Mouse (Mus musculus) cerebellum, postnatal 25 days (tissue): ENCODE data around the gene Cntn2.

Experiments used
- DNase-seq, 2 experiments: peaks; one replicate each; pipeline ENCODE4 v3.0.0; 2021; ENCODE audit warnings: mixed read lengths in 2 of 2

Gene Cntn2

GRCm38 (mm10) chr1:132557901-132558631 is 15.0 kb upstream of the Cntn2 start:
- peak; percentile 62 to 82 for DNase-seq

GRCm38 (mm10) chr1:132543789-132544188 is 733 bp upstream of the Cntn2 start:
- peak; percentile 33 to 51 for DNase-seq

GRCm38 (mm10) chr1:132541824-132542599 is 1.0 kb downstream of the Cntn2 start:
- peak; percentile 59 to 60 for DNase-seq

- peak; percentile 69 to 81 for DNase-seq
Measured at GRCm38 (mm10) chr1:132541171-132541823, 1.8 kb downstream of the Cntn2 start.

GRCm38 (mm10) chr1:132540701-132541100 is 2.4 kb downstream of the Cntn2 start:
- peak; percentile 36 for DNase-seq

GRCm38 (mm10) chr1:132537736-132538135 is 5.3 kb downstream of the Cntn2 start:
- peak; percentile 87 to 91 for DNase-seq

GRCm38 (mm10) chr1:132536416-132536815 is 6.6 kb downstream of the Cntn2 start:
- DNase-seq: peak; percentile 55 to 62

- peak; percentile 36 to 44 for DNase-seq
Measured at GRCm38 (mm10) chr1:132535541-132535940, 7.5 kb downstream of the Cntn2 start.

- DNase-seq: peak; percentile 20 to 24
Measured at GRCm38 (mm10) chr1:132533840-132534239, 9.2 kb downstream of the Cntn2 start.

- peak; percentile 46 to 47 for DNase-seq
Measured at GRCm38 (mm10) chr1:132532521-132532920, 10.5 kb downstream of the Cntn2 start.

- DNase-seq: peak; percentile 36 to 42
Measured at GRCm38 (mm10) chr1:132530631-132531191, 12.3 kb downstream of the Cntn2 start.

GRCm38 (mm10) chr1:132528647-132529334 is 14.3 kb downstream of the Cntn2 start:
- peak; percentile 89 to 91 for DNase-seq

- peak; percentile 45 to 63 for DNase-seq
Measured at GRCm38 (mm10) chr1:132528071-132528470, 15.0 kb downstream of the Cntn2 start.

GRCm38 (mm10) chr1:132525832-132526231 is 17.2 kb downstream of the Cntn2 start:
- peak; percentile 84 to 90 for DNase-seq

- DNase-seq: peak; percentile 64 to 75
Measured at GRCm38 (mm10) chr1:132523920-132524319, 19.1 kb downstream of the Cntn2 start.

GRCm38 (mm10) chr1:132523048-132523447 is 20.0 kb downstream of the Cntn2 start:
- peak; percentile 15 to 34 for DNase-seq

GRCm38 (mm10) chr1:132520764-132521163 is 22.3 kb downstream of the Cntn2 start:
- DNase-seq: peak; percentile 25 to 59

GRCm38 (mm10) chr1:132519734-132520133 is 23.3 kb downstream of the Cntn2 start:
- peak in 1 of 2 experiments; percentile 8 for DNase-seq

GRCm38 (mm10) chr1:132518621-132519020 is 24.4 kb downstream of the Cntn2 start:
- DNase-seq: peak; percentile 87 to 94

- DNase-seq: peak; percentile 35 to 54
Measured at GRCm38 (mm10) chr1:132516776-132517175, 26.3 kb downstream of the Cntn2 start.

GRCm38 (mm10) chr1:132515339-132515738 is 27.7 kb downstream of the Cntn2 start:
- DNase-seq: peak in 1 of 2 experiments; percentile 27

- DNase-seq: peak; percentile 37 to 44
Measured at GRCm38 (mm10) chr1:132512106-132512505, 30.9 kb downstream of the Cntn2 start.
